Mouse (Mus musculus): ENCODE data around the gene Rapgef4. TPM values are rescaled to one million over a fixed set of nuclear protein-coding genes. Genes with fewer than 3 reads are reported as not detected.
"Not testable (repeated sequence)": the region's sequence is repeated elsewhere in the genome, so short reads cannot be mapped to it uniquely, and the experiment has no call there.

Rapgef4 gene
- total RNA-seq, 2 experiments from 2014 or later = 85.4 to 88.9 TPM

DNA sequence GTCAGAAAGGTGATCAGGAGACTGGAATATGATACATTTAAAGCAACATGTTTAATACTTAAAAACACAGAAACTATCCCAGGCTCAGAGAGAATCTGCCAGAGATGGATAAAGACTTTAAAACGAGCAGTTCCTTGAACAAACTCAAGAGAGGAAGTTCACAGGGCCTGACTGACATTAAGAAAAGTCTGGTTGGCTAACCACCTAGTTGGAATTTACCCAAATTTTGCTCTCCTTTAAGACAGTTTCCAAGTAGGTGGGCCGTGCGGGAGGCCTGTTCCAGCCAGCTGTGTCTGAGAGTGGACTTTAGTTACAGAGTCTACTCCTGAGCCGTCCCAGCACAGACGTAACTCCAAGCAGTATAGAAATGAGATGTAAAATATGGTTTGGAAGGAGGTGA is 129.4 kb downstream of the Rapgef4 start:
- intact Hi-C loops (cut with DNase I) = no loop called here
- DNase-seq = no peak

- DNase-seq = no peak
Observed at GRCm38 (mm10) chr2:72113716-72114115, 132.7 kb downstream of the Rapgef4 start.

GRCm38 (mm10) chr2:72114148-72114559 is 133.1 kb downstream of the Rapgef4 start:
- intact Hi-C loops (cut with DNase I) = no loop called here
- no peak for DNase-seq

More at GRCm38 (mm10) chr2:72113716-72114115, 132.7 kb downstream of the Rapgef4 start:
- intact Hi-C loops (cut with DNase I) = no loop called here

- no peak for DNase-seq
- intact Hi-C loops (cut with DNase I) = no loop called here
Observed at GRCm38 (mm10) chr2:72116103-72116502, 135.1 kb downstream of the Rapgef4 start.

- intact Hi-C loops (cut with DNase I) = no loop called here
- DNase-seq = no peak
Observed at GRCm38 (mm10) chr2:72116698-72117097, 135.7 kb downstream of the Rapgef4 start.

- no peak for DNase-seq
- intact Hi-C loops (cut with DNase I) = no loop called here
Observed at GRCm38 (mm10) chr2:72117138-72118011, 136.3 kb downstream of the Rapgef4 start.

- DNase-seq = no peak
- intact Hi-C loops (cut with DNase I) = no loop called here
Observed at GRCm38 (mm10) chr2:72120211-72120610, 139.2 kb downstream of the Rapgef4 start.

DNA sequence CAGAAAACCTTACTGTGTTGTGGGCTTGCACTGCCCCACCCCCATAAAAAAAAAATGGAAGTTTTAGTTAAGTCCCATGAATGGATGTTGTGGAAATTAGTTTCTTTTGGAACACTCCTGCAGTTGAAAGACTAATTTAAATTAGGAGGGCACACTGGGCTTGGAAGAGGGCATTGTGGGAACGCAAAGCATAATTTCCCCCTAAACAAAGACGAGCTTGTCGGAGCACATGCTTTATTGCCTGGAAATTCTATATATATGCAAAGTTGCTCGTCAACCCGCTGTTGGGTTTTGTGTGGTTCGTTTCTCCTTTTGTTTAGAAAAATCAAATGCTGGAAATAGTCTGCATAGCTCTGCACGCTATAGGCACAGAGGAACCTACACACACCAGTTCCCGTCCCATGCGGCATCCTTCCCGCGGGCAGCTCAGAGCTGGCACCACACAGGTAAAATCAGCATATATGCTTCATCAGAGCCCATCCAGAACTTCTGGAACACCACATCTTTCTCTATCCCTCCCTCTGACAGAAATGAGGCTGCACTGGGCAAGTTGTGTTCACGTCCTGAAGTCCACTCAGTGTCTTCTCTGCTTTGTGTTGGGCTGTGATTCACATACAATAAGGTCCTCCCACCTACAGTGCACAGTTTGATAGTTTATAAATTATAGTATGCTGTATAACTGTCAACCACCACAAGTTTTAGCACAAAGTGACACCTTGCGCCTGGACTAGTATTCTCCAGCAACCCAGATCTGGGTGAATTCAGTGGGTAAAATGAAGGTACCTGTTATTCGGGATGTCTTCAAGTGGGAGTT is 141.6 kb downstream of the Rapgef4 start:
- no peak for DNase-seq
- intact Hi-C loops (cut with DNase I) = no loop called here

- intact Hi-C loops (cut with DNase I) = no loop called here
- no peak for DNase-seq
Observed at GRCm38 (mm10) chr2:72123851-72124250, 142.8 kb downstream of the Rapgef4 start.

DNA sequence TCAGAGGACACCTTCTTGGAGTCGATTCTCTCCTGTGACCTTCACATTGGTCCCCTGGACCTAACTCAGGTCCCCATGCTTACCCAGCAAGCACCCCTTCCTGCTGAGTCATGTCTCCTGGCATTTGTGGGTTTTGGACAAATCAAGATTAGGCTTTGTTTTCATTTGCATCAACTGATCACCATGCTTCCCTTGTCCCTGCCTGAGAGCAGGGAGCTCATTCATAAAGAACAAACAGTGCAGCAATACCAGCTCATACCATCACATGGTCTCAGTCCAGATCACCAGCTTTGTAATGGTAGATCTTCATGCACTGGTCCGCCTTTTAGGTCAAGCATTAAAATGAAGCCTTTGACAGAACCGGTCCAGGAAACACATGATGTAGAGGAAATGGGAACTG is 144.7 kb downstream of the Rapgef4 start:
- intact Hi-C loops (cut with DNase I) = no loop called here
- DNase-seq = no peak

DNA sequence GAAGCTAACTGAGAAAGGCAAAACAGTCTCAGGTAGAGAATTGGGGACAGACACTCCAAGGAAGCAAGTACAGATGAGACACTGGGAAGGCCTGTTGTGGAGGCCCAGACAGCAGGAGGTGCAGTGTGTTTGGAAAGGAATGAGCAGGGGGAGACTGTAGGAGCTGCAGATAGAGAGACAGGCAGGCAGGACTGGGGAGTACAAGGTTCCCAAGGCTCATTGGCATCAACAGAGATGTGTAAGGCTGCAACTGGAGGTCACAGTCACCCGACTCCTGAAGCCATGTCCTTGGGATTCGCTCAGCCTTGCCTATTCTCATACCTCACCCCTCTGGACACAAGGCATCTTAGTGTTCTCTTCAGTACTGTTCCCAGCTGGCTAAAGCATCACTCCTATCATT is 145.4 kb downstream of the Rapgef4 start:
- intact Hi-C loops (cut with DNase I) = no loop called here
- DNase-seq = no peak

GRCm38 (mm10) chr2:72129612-72130311 is 148.7 kb downstream of the Rapgef4 start:
- DNase-seq = no peak
- intact Hi-C loops (cut with DNase I) = no loop called here

GRCm38 (mm10) chr2:72132222-72132621 is 151.2 kb downstream of the Rapgef4 start:
- intact Hi-C loops (cut with DNase I) = no loop called here
- DNase-seq = no peak

- intact Hi-C loops (cut with DNase I) = no loop called here
- no peak for DNase-seq
Observed at GRCm38 (mm10) chr2:72136045-72136444, 155.0 kb downstream of the Rapgef4 start.

DNA sequence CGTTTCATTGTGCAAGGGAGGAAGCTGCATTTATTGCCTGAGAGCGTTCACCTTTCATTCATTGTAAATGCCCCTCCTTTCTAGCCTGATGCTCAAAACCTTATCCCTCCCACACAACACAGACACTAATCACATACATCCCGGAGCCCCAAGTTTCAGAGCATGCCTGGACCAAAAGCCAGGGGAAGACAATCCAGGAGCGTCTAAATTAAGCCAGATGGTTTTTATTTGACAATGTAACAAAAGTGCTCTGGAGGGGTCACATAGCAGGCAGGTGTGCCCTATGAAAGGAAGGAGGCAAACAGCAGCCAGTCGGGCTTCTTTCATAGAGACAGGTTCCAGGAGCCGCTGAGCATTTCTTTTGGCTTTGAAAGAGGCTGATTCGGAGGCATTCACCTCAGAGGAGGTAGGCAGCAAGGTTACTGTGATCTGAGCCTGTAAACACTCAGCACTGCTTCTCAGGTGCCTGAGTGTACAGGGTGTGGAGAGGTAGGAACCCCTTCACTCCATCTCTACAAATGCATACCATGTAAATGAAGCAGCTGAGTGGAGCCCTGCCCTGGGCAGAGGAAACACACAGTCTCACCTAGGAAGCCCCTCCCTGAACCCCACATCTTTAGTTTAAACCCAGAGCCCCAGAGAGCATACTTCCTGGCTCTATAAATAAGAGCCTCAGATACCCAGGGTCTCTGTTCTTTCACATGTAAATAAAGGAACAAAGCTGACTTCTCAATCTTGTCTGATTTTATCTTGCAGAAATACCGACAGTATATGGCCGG is 155.6 kb downstream of the Rapgef4 start:
- intact Hi-C loops (cut with DNase I) = no loop called here
- no peak for DNase-seq

DNA sequence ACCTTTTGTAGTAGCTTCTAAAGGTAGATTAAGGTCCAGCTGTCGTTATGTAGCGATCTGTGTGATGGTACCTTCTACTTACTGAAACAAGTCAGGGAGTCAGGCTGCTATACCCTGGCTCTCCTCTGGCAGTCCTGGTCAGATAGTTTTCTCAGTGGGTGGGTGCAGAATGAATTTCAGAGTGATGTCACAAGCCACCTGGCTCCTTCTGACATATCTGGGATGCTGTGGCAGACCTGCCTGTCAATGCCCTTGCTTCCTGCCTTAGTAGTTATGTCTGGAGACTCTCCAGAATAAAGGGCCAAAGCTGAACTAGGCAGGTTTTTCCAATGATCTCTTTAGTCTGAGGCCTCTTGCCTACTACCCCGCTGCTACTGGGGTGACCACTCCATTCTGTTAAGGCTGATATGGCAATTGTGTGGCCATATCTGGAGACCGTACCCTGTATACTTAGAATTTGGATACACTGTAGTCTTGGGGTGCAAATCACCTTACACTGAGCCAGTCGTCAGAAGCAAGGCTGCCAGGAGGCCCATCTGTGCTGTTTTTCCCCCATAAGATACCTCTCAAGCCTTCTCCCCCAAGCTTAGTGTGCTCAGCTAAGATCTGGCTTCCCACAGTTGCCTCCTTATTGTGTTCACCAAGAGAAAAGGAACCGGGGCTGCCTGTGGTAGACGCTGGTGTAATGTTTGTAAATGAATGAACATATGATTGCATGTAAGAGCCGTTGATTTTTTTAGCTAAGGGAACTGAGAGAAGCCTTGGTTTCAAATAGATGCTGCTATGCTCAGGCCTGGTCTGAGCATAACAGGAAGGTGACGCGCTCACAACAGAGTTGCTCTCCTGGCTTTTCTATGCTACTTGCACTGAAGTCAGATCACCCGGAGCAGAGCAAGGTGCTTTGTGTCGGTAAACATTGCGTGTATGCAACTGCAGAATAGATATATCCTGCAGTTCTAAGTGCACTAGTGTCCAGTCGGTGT is 159.1 kb downstream of the Rapgef4 start:
- DNase-seq = no peak
- intact Hi-C loops (cut with DNase I) = loop anchor here (10.0 kb wide), 1 partner anchor 45 kb away; no protein-coding TSS in a partner anchor

DNA sequence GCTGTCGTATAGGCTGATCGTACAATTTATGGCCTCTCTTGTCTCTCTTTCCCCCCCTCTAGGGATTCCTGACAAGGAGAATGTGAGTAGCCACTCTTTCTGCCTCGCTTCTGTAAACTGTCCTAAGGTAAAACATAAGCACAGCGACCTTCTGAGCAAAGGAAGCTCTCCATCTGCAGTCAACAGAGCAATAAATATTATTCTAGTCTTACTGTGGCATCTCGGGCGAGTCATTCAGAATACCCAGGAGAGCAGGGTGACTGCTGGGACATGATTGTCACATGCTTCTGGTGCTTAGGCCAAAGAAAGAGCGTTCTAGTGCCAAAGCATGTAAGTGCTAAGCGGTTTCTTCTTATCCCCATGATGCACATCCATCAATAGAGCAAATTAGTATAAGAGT is 160.1 kb downstream of the Rapgef4 start:
- intact Hi-C loops (cut with DNase I) = loop anchor here (10.0 kb wide), 1 partner anchor 46 kb away; no protein-coding TSS in a partner anchor

DNA sequence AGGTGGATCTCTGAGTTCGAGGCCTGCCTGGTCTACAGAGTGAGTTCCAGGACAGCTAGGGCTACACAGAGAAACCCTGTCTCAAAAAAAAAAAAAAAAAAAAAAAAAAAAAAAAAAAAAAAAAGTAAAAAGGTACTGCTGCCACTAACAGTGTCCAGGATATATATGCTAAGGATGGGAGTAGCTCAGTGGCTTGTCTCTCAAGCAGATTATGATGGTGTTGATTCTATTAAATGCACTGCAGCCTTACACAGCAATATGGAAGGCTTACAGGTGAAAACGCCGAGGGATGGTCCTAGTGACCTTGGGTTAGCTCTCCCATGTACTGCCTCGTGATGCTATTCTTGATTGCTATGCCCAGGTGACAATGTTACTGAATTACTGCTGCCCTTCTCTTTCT is 160.7 kb downstream of the Rapgef4 start:
- intact Hi-C loops (cut with DNase I) = loop anchor here (10.0 kb wide), 1 partner anchor 47 kb away; no protein-coding TSS in a partner anchor
- not testable (repeated sequence) for DNase-seq

More for the DNA sequence above, 160.1 kb downstream of the Rapgef4 start:
- no peak for DNase-seq

GRCm38 (mm10) chr2:72143413-72143812 is 162.4 kb downstream of the Rapgef4 start:
- DNase-seq = no peak
- intact Hi-C loops (cut with DNase I) = loop anchor here (10.0 kb wide), 1 partner anchor 49 kb away; no protein-coding TSS in a partner anchor

Data from left cerebral cortex, postnatal 4 days (tissue).